ENCODE assay signal across 18 mouse cellular contexts in genomic region chr4:85939460-85939859, GRCm38 (mm10).
"Had no signal": no experiment of that assay in that cellular context is flagged by ENCODE, and none has a peak within 500 bp of the region (broad histone marks: within the 10 kb centered on the region; RNA-seq: fewer than 3 reads in every experiment).

No protein-coding gene starts in this region.

- H3K9me3 ChIP-seq: intestine, embryonic 15.5 days; limb, embryonic 12.5 days; limb, embryonic 15.5 days; midbrain, embryonic 12.5 days; neural tube, embryonic 13.5 days; stomach, embryonic 15.5 days had no signal

- H3K27ac ChIP-seq: intestine, embryonic 15.5 days; limb, embryonic 12.5 days; limb, embryonic 15.5 days; liver, embryonic 14.5 days; midbrain, embryonic 12.5 days; neural tube, embryonic 13.5 days; stomach, embryonic 15.5 days had no signal

- ATAC-seq: hindbrain, embryonic 16.5 days; intestine, embryonic 15.5 days; liver, postnatal 0 days; midbrain, embryonic 16.5 days had no signal

- H3K4me3 ChIP-seq: intestine, embryonic 15.5 days; limb, embryonic 12.5 days; limb, embryonic 15.5 days; midbrain, embryonic 12.5 days; myocyte; neural tube, embryonic 13.5 days; stomach, embryonic 15.5 days had no signal

- H3K36me3 ChIP-seq: intestine, embryonic 15.5 days; limb, embryonic 12.5 days; limb, embryonic 15.5 days; midbrain, embryonic 12.5 days; neural tube, embryonic 13.5 days; stomach, embryonic 15.5 days had no signal

- H3K4me1 ChIP-seq: intestine, embryonic 15.5 days; midbrain, embryonic 12.5 days; neural tube, embryonic 13.5 days; stomach, embryonic 15.5 days had no signal

- H3K9ac ChIP-seq: intestine, embryonic 15.5 days; limb, embryonic 12.5 days; limb, embryonic 15.5 days; liver, embryonic 14.5 days; liver, postnatal 0 days; midbrain, embryonic 12.5 days; neural tube, embryonic 13.5 days; stomach, embryonic 15.5 days had no signal

- H3K27me3 ChIP-seq: intestine, embryonic 15.5 days; limb, embryonic 12.5 days; limb, embryonic 15.5 days; midbrain, embryonic 12.5 days; neural tube, embryonic 13.5 days; stomach, embryonic 15.5 days had no signal

- H3K4me2 ChIP-seq: intestine, embryonic 15.5 days; limb, embryonic 12.5 days; limb, embryonic 15.5 days; liver, embryonic 11.5 days; midbrain, embryonic 12.5 days; neural tube, embryonic 13.5 days; stomach, embryonic 15.5 days had no signal

- DNase-seq: left cerebral cortex, postnatal 4 days; liver, postnatal 0 days; lung, postnatal 36 days; retina, postnatal 1 day; right cerebral cortex, postnatal 25 days; spleen, adult 18-20 months; thymus, postnatal 25 days had no signal
